Mouse (Mus musculus): ENCODE measurements at regions not wholly inside any gene's neighbourhood (a gene's known extent, or its start where the extent isn't known, plus 50 kb on each side); places are given as distances from the start of the nearest gene placed in this dataset.
"Not testable (repeated sequence)": the region's sequence is repeated elsewhere in the genome, so short reads cannot be mapped to it uniquely, and the experiment has no call there.

DNA sequence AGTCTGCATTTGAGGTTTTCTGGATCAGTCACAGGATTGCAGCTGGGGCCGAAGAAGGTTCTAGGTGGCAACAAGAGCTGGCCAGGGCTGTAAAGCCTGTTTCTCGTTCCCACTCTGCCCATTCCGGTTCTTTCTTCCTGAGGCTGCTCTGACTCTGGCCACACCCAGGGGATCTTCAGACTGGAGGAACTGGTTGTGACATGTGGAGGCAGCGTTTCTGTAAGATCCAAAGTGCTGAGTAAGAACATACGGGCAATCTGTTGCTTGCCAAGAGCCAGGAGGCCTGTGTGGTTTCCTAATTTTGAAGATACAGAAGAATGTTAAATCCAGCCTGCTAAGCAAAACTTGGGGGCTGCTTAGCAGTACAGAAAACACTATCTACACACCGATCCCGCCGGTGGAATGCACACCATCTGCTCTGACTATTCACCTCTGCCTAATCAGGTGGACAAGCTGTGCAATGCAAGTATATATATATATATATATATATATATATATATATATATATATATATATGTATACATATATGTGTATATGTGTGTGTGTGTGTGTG is 99.3 kb upstream of the Bmp2k start:
- peak; percentile 38 to 71 for DNase-seq (ENCODE audit: low spot score in 2 of 2)

GRCm38 (mm10) chr5:96898695-96899094 is 98.8 kb upstream of the Bmp2k start:
- no peak for DNase-seq (ENCODE audit: low spot score in 2 of 2)

GRCm38 (mm10) chr5:96905572-96906271 is 91.8 kb upstream of the Bmp2k start:
- DNase-seq (ENCODE audit: low spot score in 2 of 2) = peak; percentile 75 to 76

- DNase-seq (ENCODE audit: low spot score in 2 of 2) = not testable (repeated sequence)
These were observed 89.1 kb upstream of the Bmp2k start for GRCm38 (mm10) chr5:96908371-96908770.

DNA sequence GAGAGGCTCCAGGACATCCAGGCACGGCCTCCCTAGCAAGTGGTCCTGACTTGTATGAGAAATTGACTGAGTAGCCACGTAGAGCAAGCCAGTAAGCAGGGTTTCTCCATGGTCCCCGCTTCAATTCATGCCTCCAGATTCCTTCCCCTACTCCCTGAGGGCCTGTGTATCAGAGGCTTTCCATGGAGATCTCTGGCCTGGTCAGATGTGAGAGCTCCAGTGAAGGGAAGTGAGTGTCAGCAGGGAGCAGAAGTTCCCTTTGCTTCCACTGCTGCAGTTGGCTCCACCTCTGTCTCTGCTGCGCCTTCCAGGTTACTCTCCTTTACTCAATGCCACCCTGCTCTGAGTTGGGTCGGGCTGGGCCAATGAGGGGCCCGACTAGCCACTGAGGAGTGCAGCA is 88.3 kb upstream of the Bmp2k start:
- DNase-seq (ENCODE audit: low spot score in 2 of 2) = no peak

DNA sequence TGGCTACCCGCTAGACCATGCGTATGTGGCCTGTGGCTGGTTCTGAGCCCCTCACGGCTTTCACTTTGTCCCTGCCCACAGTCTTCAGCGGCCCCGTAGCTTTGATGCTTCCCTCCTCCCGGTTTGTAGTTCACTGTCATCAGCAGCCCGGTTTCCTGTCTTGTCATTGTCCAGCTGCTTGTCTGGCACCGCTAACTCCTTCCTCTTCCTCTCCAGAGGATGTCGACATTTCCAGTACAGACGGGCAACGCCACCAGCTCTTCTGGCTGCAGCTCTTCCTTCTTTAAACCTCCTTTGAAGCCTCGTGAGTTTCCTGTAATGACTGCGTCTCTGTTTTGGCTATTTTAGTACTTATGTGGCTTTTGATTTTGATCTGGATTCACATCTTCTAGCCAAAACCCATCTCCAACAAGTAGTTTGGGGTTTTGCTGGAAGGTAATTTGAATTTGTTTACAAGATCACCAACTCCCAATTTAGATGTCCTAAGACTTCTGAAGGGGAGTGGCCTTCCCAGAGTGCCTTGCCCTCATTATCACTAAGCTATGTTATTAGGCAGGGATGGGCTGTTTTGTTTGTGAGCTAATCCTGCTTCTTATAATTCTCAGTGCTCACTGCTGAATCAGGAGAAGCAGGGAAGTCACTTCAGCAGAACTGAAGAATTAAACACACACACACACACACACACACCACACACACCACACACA is 85.8 kb upstream of the Bmp2k start:
- peak; percentile 67 to 77 for DNase-seq (ENCODE audit: low spot score in 2 of 2)

GRCm38 (mm10) chr5:96912254-96912635 is 85.2 kb upstream of the Bmp2k start:
- no peak for DNase-seq (ENCODE audit: low spot score in 2 of 2)

GRCm38 (mm10) chr5:96912781-96913180 is 84.7 kb upstream of the Bmp2k start:
- DNase-seq (ENCODE audit: low spot score in 2 of 2) = no peak

DNA sequence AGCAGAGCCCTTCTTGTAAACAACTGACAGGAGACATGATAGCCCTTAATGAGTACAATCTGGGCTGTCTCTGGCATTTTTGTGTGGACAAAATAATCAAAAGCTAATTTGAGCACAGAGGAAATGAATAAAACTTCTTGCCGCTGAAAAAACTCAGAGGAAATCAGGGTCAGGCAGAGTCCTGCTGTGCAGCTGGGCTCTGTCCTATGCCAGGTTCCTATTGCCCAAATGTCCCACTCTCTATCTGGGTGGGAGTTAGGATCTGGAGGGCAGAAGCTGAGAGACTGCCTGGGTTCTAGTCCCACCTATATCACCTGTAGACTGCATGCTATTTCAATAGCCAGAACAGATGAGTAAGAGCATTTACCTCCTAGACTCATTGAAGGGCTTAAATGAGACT is 83.8 kb upstream of the Bmp2k start:
- no peak for DNase-seq (ENCODE audit: low spot score in 2 of 2)

DNA sequence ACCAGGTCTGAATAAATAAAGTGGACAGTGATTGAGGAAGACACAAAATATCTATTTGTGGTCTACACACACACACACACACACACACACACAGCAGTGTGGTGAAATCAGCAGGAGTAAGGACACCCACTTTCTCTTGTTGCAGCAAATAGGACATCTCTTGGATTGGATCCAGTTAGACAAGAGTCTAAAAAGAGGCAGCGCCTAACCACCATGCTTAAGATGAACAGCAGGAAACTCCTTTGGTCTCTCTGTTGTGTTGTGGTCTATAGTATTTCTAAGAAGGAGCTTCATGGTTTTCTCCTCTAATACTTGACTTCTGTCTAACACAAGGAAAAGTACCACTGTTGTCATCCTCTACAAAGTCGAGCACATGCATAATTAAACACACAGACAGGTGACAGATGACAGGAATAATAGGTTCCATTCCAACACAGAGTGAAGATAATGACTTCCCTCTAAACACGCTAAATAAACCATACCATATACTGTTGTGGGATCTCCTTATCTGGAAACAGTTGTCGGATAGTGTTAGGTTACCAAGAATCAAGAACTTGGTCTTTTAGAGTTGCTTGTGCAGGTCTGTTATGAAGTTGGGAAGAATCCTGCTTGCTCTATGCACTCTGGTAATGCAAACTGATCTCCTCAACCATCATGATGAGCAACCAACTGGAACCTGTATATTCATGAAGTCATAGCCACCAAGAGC is 82.6 kb upstream of the Bmp2k start:
- no peak for DNase-seq (ENCODE audit: low spot score in 2 of 2)

DNA sequence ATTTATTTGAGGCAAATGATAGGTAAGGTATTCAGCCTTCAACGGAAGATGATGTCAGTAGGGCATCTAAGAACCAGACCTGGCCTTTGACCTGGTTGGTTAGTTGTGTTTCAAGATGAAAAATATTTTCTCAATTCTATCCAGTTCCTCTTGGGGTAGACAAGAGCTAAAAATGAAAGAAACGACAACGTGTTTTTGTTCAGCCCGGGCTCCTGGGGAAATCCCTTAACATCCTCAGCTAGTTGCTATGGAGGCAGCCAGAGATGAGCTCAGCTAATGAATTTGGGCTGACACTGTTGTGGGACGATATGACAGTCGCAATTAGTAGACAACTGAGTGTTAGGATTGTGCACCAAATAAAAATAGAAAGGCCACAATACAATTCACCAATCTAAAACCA is 80.6 kb upstream of the Bmp2k start:
- no peak for DNase-seq (ENCODE audit: low spot score in 2 of 2)

GRCm38 (mm10) chr5:96917596-96918258 is 79.8 kb upstream of the Bmp2k start:
- DNase-seq (ENCODE audit: low spot score in 2 of 2) = peak; percentile 35 to 43

- no peak for DNase-seq (ENCODE audit: low spot score in 2 of 2)
These were observed 78.3 kb upstream of the Bmp2k start for GRCm38 (mm10) chr5:96919149-96919548.

DNA sequence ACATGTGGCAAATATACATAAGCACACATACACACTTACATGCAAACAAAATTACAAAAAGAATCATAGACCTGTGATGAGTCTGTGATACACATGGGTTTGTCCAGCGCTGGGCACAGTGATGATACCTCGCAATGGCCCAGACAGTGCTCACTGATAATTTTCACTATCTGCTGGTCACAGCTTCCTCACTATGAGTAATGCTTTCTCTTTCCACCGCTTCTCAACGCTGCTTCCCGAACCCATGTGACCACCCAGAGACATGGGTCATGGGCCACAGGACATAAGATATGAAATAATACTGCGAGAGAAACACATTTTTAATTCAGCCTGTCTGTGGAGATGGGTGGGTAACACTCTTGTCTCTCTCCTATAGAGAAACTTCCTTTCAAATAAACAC is 76.5 kb upstream of the Bmp2k start:
- DNase-seq (ENCODE audit: low spot score in 2 of 2) = no peak

GRCm38 (mm10) chr5:96921511-96921910 is 76.0 kb upstream of the Bmp2k start:
- no peak for DNase-seq (ENCODE audit: low spot score in 2 of 2)

DNA sequence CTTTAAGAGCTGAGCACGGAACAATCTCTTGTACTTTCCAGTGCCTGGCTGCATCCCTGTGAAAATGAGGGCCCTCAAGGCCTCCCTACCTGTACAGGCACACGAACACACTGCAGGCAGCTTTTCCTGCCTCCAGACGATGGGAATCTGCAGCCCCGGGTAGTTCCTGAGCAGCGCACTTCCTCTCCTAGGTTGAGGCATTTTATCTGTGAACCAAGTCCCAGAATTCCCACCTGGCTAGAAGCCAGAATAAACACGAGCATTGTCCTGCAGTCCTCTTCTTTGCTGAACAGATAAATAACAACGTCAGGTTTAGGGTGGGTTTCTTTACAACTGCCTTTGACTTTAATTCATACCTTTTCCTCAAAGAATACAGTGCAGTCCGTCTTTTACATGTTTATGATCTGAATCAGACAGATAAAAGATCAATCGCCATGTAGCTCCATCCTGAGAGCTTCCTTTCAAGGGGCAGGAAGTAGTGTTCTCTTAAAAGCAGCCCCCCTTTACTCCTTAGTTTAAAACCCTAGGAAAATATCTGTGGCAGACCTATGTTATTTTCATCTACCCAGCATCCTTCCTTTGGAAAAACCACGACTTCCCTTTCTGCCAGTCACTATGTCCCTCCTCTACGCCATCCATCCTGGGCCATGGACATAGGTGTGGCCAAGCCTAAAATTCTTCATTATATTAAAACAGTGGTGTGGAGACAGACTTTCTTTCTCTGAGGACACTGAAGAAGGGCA is 75.3 kb upstream of the Bmp2k start:
- DNase-seq (ENCODE audit: low spot score in 2 of 2) = no peak

DNA sequence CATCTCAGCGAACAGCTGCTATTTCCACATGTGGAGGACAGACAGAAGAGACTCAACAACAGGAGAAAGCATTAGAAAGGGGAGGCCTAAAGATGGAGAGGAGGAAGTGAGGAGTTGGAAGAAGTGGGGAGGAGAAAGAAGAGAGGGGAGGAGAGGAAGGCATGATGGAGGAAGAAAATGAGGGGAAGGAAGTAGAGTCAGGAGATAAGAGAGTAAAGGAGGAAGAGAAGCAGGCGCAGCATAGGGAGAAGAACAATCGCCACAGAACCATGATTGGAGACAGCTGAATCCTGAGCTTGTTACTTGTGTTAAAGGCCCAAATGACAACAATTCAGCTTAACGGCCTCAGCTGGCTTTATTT is 74.8 kb upstream of the Bmp2k start:
- no peak for DNase-seq (ENCODE audit: low spot score in 2 of 2)

- no peak for DNase-seq (ENCODE audit: low spot score in 2 of 2)
These were observed 74.0 kb upstream of the Bmp2k start for GRCm38 (mm10) chr5:96923526-96923925.

DNA sequence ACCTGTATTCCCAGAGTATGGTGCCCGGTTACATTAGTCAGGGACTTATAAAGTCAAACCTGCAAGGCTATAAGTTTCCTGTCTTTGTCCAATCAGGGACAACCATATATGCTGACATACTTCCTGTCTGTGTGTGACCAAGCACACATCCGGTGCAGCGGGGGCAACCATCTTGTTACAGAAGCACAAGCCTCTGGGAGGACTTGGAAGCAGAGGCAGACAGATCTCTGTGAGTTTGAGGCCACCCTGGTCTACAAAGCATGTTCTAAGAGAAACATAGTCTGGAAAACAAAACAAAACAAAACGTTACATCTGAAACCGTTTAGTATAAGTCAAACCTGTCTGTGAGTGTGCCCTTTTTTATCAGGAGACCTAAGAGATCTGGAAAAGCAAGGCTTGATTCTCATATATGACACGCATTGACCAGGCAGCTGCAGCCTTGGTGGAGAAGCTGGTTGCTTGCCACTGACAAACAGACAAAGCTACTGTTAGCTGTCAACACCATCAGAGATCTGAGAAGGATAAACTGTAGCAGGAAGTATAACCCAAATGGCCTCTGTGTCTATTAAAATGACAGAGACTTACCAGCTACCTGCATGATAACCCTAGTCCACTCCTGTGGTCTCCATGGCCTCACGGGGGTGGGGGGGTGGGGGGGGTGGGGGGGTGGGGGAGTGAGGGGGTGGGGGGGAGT is 72.6 kb upstream of the Bmp2k start:
- DNase-seq (ENCODE audit: low spot score in 2 of 2) = no peak

DNA sequence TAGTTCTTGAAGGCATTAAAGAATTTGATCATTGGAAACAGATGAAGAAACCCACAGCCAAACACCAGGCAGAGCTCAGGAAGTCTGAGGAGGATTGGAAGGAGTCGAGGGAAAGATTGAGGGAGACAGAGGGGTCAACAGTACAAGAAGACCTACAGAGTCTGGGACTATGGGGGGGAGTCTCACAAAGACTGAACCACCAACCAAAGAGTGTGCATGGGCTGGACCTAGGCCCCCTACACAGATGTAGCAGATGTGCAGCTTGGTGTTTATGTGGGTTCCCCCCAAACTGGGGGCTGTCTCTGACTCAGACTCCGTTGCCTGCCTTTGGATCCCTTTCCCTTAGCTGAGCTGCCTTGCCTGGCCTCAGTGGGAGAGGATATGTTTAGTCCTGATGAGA is 71.5 kb upstream of the Bmp2k start:
- no peak for DNase-seq (ENCODE audit: low spot score in 2 of 2)

GRCm38 (mm10) chr5:96931091-96931490 is 66.4 kb upstream of the Bmp2k start:
- DNase-seq (ENCODE audit: low spot score in 2 of 2) = no peak

Data from right cerebral cortex, postnatal 10 days (tissue).